Mouse (Mus musculus): ENCODE measurements at regions not wholly inside any gene's neighbourhood (a gene's known extent, or its start where the extent isn't known, plus 50 kb on each side); places are given as distances from the start of the nearest gene placed in this dataset.

- DNase-seq, result no peak
These were observed 337.2 kb upstream of the Noct start for GRCm38 (mm10) chr3:50887002-50887401.

- DNase-seq, result no peak
These were observed 335.6 kb upstream of the Noct start for GRCm38 (mm10) chr3:50888571-50889210.

DNA sequence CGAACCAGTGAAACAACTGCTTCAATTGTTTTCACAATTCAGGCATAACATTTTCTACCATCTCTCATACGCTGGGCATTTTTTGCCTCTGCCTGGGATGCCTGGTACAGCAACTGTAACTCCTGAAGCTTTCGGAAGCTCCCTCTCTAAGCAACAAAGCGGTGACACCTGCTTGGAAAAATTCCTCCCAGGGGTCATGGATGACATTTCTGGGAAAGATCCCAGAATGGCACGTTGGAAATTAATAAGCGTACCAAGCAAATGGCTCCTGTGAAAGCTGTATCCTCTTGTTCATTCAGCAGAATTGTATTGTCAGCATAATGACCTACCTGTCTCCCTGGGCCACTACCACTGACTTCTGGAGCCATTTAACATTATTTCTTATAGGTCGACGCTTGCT, 333.7 kb upstream of the Noct start:
- DNase-seq, result no peak

GRCm38 (mm10) chr3:50898179-50898578, 326.1 kb upstream of the Noct start:
- DNase-seq, result no peak

DNA sequence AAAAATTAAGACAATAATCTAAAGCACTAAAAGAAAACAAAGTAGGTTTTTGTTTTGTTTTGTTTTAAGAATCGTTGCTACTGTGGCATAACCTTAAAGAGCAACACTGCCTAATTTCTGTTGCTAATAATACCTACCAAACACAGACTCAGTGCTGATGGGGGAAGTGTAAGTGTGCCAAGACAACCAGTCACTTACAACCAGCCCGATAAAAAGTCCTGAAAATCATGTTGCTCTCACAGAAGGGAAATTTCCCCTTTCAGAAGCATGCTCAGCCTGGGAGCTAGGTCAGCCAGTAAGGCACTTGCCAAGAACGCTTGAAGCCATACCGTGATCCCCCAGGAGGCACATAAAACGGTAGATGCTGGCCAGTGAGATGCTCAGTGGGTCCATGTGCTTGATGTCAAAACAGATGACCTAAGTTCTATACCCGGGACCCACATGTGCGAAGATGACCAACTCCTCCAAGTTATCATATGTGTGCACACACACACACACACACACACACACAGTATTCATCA, 324.4 kb upstream of the Noct start:
- DNase-seq, result no peak

DNA sequence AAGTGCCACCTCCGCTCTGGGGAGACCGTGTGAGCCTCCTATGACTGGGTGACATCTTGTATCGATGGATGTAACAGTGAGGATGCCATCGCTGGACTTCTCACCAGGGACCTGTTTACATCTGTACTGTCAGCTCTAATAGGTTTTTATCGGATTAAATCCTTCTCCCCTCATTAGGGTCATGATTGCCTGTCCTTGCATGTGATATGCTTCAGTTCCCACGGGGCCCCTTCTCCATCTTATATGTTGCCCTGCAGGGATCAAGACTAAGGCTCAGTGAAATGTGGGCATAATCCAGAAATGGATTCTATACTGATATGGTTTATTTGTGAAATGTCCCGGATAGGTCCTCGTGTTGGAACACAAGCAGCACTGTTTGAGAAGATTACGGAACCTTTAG, 323.7 kb upstream of the Noct start:
- DNase-seq, result no peak

DNA sequence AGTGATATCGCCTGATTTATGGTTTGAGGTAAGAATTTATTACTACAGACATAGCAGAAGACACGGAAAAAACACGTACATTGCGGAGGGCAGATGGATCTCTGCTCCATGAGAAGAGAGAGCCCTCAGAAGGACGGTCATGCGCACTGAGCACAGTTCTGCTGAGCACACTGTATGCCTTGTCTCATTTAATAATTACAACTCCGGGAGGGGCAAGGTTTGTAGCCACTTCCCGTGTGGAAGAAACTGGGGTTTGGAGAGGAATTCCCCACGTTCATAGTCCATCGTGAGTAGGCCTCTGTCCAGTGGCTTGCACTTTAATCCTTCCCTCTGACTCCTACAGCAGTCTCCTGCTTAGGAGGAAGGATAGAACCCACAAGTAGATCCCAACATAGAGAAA, 322.9 kb upstream of the Noct start:
- no peak for DNase-seq

DNA sequence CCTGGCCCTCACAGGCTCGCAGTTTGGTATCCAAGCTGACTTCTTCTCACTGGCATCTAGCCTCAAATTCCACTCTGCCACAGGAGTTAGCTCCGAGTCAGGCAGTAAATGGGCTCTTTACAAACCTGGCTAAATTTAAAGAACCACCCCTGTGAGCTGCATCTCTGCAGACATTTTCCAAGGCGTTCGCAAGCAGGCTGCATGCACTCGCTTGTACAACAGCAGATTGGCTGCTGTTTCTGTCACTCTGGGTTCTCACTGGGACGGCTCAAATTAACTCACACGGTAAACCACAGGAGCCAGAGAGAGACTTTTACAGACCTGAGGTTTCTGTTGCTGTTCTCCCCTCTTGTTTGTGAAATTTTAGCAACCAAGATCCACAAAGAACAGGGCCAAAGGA, 321.3 kb upstream of the Noct start:
- peak; percentile 49 for DNase-seq

DNA sequence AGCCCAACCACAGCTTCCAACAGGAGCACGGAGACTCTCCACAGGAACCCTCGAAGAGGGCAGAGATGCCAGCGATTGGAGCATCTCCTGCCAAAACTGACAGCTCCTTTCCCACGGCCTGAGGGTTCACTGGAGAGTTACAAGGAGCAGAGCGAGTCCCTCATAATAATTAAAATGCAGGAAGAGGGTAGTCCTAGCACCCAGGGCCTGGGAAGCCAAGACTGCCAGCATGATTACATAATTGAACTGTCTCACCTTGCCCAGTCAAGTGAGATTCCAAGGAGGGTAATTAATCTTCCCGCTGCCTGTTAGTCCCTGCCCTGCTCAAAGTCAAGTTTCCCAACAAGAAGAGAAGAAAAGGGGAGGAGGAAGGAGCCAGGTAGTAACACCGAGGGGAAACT, 319.5 kb upstream of the Noct start:
- DNase-seq, result no peak

- no peak for DNase-seq
These were observed 318.8 kb upstream of the Noct start for GRCm38 (mm10) chr3:50905274-50905992.

GRCm38 (mm10) chr3:50905993-50906831, 318.0 kb upstream of the Noct start:
- peak; percentile 80 for DNase-seq

DNA sequence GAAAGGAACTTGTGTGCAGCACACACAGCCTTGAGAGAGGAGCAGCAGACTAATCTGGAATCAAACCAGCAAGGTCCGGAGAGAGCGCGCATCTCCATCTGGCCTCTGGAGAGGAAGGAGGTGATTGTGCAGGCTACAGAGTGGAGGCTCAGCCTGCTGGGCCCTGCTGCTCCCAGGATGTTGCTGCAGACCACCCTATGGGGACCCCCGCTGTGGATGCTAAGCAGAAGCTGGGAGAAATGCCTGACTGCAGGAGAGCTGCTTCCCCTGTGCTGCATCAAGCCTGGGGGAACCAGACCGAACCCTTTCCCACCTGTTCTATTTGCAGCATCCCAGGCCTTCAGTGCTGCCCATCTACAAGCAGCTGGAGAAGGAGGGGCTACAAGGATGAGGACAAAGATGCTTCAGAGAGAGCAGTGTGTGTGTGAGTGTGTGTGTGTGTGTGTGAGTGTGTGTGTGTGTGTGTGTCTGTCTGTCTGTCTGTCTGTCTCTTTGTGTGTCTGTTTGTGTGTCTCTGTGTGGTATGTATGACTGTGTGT, 311.2 kb upstream of the Noct start:
- no peak for DNase-seq

DNA sequence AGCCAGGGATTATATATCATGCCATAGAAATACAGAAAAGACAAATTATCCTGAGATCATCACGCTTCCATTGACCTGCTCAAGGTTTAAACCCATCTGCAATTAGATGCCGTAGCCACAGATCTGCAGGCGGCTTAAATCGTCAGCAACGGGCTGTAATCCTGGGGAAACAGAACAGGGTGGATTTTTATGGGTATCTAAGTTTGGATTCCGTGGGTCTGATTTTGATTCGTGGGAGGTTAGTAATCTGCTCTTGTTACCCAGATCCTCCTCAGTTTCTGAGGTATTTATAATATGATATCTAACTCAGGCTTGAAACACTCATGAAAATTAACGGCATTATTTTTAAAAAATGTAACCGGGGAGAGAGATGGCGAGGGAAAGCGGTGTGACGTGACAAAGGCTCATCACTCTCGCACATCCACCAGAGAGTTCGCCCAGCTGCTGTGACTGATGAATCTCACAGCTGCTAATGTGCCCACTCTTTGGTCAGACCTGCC, 309.3 kb upstream of the Noct start:
- DNase-seq, result no peak

GRCm38 (mm10) chr3:50916305-50916854, 307.9 kb upstream of the Noct start:
- no peak for DNase-seq

DNA sequence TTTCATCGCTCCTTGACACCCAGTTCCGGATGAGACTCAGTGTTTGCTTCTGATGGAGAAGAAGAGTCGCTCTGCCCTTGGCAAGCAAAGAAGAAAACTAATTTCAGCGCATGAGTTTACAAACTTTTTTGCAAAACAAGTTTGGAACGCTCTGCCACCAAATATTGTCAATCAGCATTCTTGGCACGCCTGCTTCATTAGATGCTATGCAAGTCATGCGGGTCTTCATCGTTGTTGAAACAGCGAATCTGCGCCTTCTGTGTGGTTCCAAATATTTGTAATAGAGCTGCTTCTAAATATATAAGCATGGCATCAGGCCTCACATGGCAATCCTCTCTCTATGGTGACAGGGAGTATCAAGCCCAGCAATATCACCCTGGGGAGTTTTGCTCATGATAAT, 301.9 kb upstream of the Noct start:
- no peak for DNase-seq

DNA sequence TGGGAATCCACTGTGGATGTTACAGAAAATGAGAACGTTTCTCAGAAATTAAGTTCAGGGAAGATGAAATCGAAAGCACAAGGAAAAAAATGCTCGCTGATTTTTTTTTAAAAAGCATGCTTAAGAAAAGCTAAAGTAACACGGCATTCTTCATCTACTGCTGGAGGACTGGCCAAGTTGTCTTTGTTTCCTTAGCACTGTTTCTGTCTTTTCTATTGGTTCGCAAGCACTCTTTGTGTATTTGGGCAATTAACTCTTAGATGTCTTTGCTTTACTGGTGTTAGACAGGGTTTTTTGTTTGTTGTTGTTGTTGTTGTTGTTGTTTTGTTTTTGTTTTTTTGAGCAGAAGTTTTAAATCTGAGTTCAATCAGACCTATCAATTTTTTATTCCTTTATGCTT, 301.4 kb upstream of the Noct start:
- no peak for DNase-seq

- no peak for DNase-seq
These were observed 300.9 kb upstream of the Noct start for GRCm38 (mm10) chr3:50923327-50923726.

- no peak for DNase-seq
These were observed 296.9 kb upstream of the Noct start for GRCm38 (mm10) chr3:50927318-50927717.

GRCm38 (mm10) chr3:50929013-50929412, 295.2 kb upstream of the Noct start:
- no peak for DNase-seq

DNA sequence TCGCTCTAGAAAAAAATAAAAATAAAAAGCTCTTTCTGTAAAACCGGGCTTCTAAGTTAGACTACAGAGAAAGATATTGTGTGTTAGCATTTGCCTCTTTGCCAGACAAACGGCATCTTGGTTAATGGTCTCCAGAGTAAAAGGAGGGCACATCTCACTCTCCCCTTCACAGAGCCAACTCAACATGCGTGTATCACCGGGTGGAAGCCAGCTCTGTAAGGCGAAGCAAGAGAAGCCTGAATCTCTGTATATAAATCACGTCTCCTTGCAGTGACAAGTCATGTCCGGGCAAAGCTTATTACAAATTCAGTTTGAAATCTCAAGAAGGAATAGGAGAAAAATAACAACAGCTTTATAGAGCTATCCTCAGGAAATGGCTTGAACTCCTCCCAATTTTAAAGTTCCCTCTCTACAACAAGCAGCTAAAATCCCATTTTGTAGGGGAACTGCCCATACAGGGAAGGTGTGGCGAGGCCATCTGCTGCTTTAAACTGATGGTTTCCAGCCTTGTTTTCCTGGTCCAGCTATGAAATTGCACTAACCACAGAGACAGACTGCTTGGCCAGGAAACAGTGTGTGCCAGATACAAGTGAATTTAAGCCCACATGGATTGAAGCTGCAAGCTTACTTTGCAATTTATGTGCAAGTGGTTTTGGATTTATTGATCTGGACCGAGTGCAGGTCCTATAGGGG, 291.7 kb upstream of the Noct start:
- DNase-seq, result no peak

- DNase-seq, result no peak
These were observed 291.2 kb upstream of the Noct start for GRCm38 (mm10) chr3:50933090-50933443.

DNA sequence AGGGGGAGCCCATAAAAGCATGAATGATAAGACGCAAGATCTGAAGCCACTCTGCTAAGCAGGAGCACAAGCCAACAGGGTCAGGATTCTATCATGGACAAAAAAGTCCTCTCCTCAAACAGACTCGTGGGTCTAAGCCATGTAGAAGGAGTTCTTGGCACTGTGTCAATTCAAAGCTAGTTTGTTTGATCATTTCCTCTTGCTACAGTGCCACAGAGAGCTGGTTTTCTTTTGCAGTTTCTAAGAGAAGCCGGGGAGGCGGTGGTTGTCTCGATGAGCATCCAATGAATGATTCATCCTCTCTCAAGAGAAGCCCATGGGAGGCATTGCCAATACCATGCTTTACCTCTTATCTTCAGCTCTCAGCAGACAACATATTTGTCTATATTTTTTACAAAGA, 284.6 kb upstream of the Noct start:
- no peak for DNase-seq

Data from gastrocnemius, postnatal 25 days (tissue).